Mouse (Mus musculus) MEL (cell line): ENCODE measurements around the gene Fto. TPM values are rescaled to one million over a fixed set of nuclear protein-coding genes. Genes with fewer than 3 reads are reported as not detected.

Experiments used
- DNase-seq: peaks from one replicate; pipeline ENCODE4 v3.0.0; 2011; ENCODE audit warnings: low read depth, low spot score
- H3K27ac ChIP-seq: 2 replicates; pipeline ENCODE4 v1.5.1; 2012; ENCODE audit warnings: low read depth, mild to moderate bottlenecking, control low read depth, low read length, moderate library complexity; ENCODE audit not compliant: control insufficient read depth
- H3K27me3 ChIP-seq, 2 experiments: fragments of 150-350 bp in 1 of 2; sonication (generic) in 1 of 2; 2 replicates each; pipeline ENCODE4 v1.6.1; 2012; ENCODE audit warnings: low read length in 2 of 2, mild to moderate bottlenecking in 2 of 2, improper control_type of control experiment in 1 of 2, moderate library complexity in 1 of 2; ENCODE audit not compliant: insufficient read depth in 2 of 2, control insufficient read depth in 1 of 2
- H3K36me3 ChIP-seq, 2 experiments: 2 replicates each; pipeline ENCODE4 v1.6.1; 2012 to 2014; ENCODE audit warnings: low read length in 2 of 2, improper control_type of control experiment in 1 of 2, inconsistent platforms in 1 of 2, mild to moderate bottlenecking in 1 of 2; ENCODE audit not compliant: insufficient read depth in 2 of 2, control insufficient read depth in 1 of 2
- H3K4me1 ChIP-seq, 2 experiments: fragments of 150-350 bp in 1 of 2; sonication (generic) in 1 of 2; 2 replicates each; pipeline ENCODE4 v1.6.1; 2012; ENCODE audit warnings: low read length in 2 of 2, improper control_type of control experiment in 1 of 2, mild to moderate bottlenecking in 1 of 2; ENCODE audit not compliant: insufficient read depth in 2 of 2, control insufficient read depth in 1 of 2
- H3K4me3 ChIP-seq, 2 experiments: fragments of 150-350 bp in 1 of 2; sonication (generic) in 1 of 2; 2 replicates each; pipeline ENCODE4 v1.5.1; 2012; ENCODE audit warnings: low read depth in 2 of 2, low read length in 2 of 2, mild to moderate bottlenecking in 2 of 2, moderate library complexity in 2 of 2, control low read depth in 1 of 2, improper control_type of control experiment in 1 of 2; ENCODE audit not compliant: control insufficient read depth in 1 of 2, insufficient read depth in 1 of 2
- H3K79me2 ChIP-seq: 2 replicates; pipeline ENCODE4 v1.6.1; 2012; ENCODE audit warnings: mild to moderate bottlenecking, low read length, moderate library complexity; ENCODE audit not compliant: control insufficient read depth, poor library complexity, insufficient read depth
- H3K9ac ChIP-seq: 2 replicates; pipeline ENCODE4 v1.6.1; 2012; ENCODE audit warnings: low read depth, mild to moderate bottlenecking, control low read depth, low read length, moderate library complexity; ENCODE audit not compliant: control insufficient read depth, poor library complexity, severe bottlenecking
- H3K9me3 ChIP-seq: fragments of 150-350 bp; sonication (generic); replicated peaks from 2 replicates; pipeline ENCODE4 v1.6.1; 2012; ENCODE audit warnings: mild to moderate bottlenecking, low read length, improper control_type of control experiment, moderate library complexity; ENCODE audit not compliant: insufficient read depth
- BHLHE40 ChIP-seq: IDR thresholded peaks from 2 replicates; pipeline ENCODE4 v1.6.1; 2012; ENCODE audit warnings: low read depth, mild to moderate bottlenecking, inconsistent platforms, low read length, improper control_type of control experiment, borderline replicate concordance
- CHD1 ChIP-seq: IDR thresholded peaks from 2 replicates; pipeline ENCODE4 v1.6.1; 2012; ENCODE audit warnings: low read depth, mild to moderate bottlenecking, inconsistent platforms, low read length, improper control_type of control experiment
- CTCF ChIP-seq, 3 experiments: IDR thresholded peaks in 2 of 3; conservative IDR thresholded peaks in 1 of 3; 2 replicates each; pipeline ENCODE4 v1.5.1; 2011 to 2012; ENCODE audit warnings: low read length in 3 of 3, low read depth in 2 of 3, mild to moderate bottlenecking in 2 of 3, improper control_type of control experiment in 1 of 3, inconsistent platforms in 1 of 3, mixed read lengths in 1 of 3, moderate library complexity in 1 of 3; ENCODE audit not compliant: control insufficient read depth in 1 of 3, insufficient read depth in 1 of 3, poor library complexity in 1 of 3, severe bottlenecking in 1 of 3
- EP300 ChIP-seq, 2 experiments: IDR thresholded peaks; 2 replicates each; pipeline ENCODE4 v1.6.1; 2011; ENCODE audit warnings: improper control_type of control experiment in 2 of 2, low read length in 2 of 2, low read depth in 1 of 2, mild to moderate bottlenecking in 1 of 2
- ETS1 ChIP-seq: IDR thresholded peaks from 2 replicates; pipeline ENCODE4 v1.6.1; 2012; ENCODE audit warnings: low read depth, mild to moderate bottlenecking, inconsistent platforms, low read length, improper control_type of control experiment, moderate library complexity
- GATA1 ChIP-seq: IDR thresholded peaks from 2 replicates; pipeline ENCODE4 v1.6.1; 2011; ENCODE audit warnings: low read depth, low read length, improper control_type of control experiment
- MAX ChIP-seq: IDR thresholded peaks from 2 replicates; pipeline ENCODE4 v1.6.1; 2011; ENCODE audit warnings: low read length, improper control_type of control experiment
- MEF2A ChIP-seq: IDR thresholded peaks from 2 replicates; pipeline ENCODE4 v1.6.1; 2014; ENCODE audit warnings: low read depth, mild to moderate bottlenecking, inconsistent platforms, low read length, improper control_type of control experiment; ENCODE audit not compliant: poor library complexity, insufficient replicate concordance, severe bottlenecking; ENCODE audit errors: extremely low read depth
- MYB ChIP-seq: IDR thresholded peaks from 2 replicates; pipeline ENCODE4 v1.6.1; 2011; ENCODE audit warnings: mild to moderate bottlenecking, low read depth, low read length, improper control_type of control experiment
- MYC ChIP-seq: IDR thresholded peaks from 2 replicates; pipeline ENCODE4 v1.6.1; 2011; ENCODE audit warnings: low read depth, mild to moderate bottlenecking, low read length, improper control_type of control experiment, moderate library complexity
- NRF1 ChIP-seq: IDR thresholded peaks from 2 replicates; pipeline ENCODE4 v1.6.1; 2014; ENCODE audit warnings: low read depth, mild to moderate bottlenecking, inconsistent platforms, low read length, improper control_type of control experiment, moderate library complexity; ENCODE audit not compliant: poor library complexity, insufficient read depth, severe bottlenecking
- RAD21 ChIP-seq: IDR thresholded peaks from 2 replicates; pipeline ENCODE4 v1.6.1; 2011; ENCODE audit warnings: mild to moderate bottlenecking, low read depth, low read length, improper control_type of control experiment
- RCOR1 ChIP-seq: IDR thresholded peaks from 2 replicates; pipeline ENCODE4 v1.6.1; 2012; ENCODE audit warnings: low read depth, mild to moderate bottlenecking, inconsistent platforms, low read length, improper control_type of control experiment
- SIN3A ChIP-seq: IDR thresholded peaks from 2 replicates; pipeline ENCODE4 v1.6.1; 2012; ENCODE audit warnings: low read length, improper control_type of control experiment, inconsistent platforms
- USF2 ChIP-seq, 2 experiments: IDR thresholded peaks; 2 replicates each; pipeline ENCODE4 v1.6.1; 2011 to 2012; ENCODE audit warnings: improper control_type of control experiment in 2 of 2, low read length in 2 of 2, borderline replicate concordance in 1 of 2, inconsistent platforms in 1 of 2, low read depth in 1 of 2, mild to moderate bottlenecking in 1 of 2; ENCODE audit not compliant: insufficient read depth in 1 of 2
- ZKSCAN1 ChIP-seq: IDR thresholded peaks from 2 replicates; pipeline ENCODE4 v1.6.1; 2012; ENCODE audit warnings: low read depth, mild to moderate bottlenecking, inconsistent platforms, low read length, improper control_type of control experiment, moderate library complexity
- ZMIZ1 ChIP-seq: IDR thresholded peaks from 2 replicates; pipeline ENCODE4 v1.6.1; 2012; ENCODE audit warnings: low read depth, mild to moderate bottlenecking, inconsistent platforms, low read length, improper control_type of control experiment, moderate library complexity
- polyA plus RNA-seq, 2 experiments: library from polyadenylated mRNA; stranded (reverse) in 1 of 2; unstranded in 1 of 2; fragments of >175 nt in 1 of 2; fragments of >200 nt in 1 of 2; gene quantifications; 2 replicates each; pipeline versions ENCODE4 v1.2.1 to v1.2.4; 2012; ENCODE audit warnings: low replicate concordance in 2 of 2, low read depth in 1 of 2; ENCODE audit not compliant: insufficient read length in 2 of 2, insufficient read depth in 1 of 2, missing spikeins in 1 of 2
- total RNA-seq: library from RNA; depleted of rRNA; stranded (reverse); fragments of 300-350 nt; gene quantifications from 2 replicates; pipeline ENCODE4 v1.2.3, GENCODE M21; 2012

Fto gene
- total and polyA plus RNA-seq, 3 experiments = 13.5 to 41.1 TPM; not detected in 1

GRCm38 (mm10) chr8:91611723-91612362 is 298.5 kb downstream of the Fto start:
- Histone ChIP-seq H3K4me3 (no peak overlapping the region), H3K27ac (no peak overlapping the region), H3K36me3 (no peaks in the 10 kb centered on the region), H3K27me3 (no peaks in the 10 kb centered on the region), H3K9ac (no peak overlapping the region), H3K4me1 (no peaks in the 10 kb centered on the region), H3K79me2 (no peaks in the 10 kb centered on the region), H3K9me3 (no peaks in the 10 kb centered on the region)
- TF ChIP-seq NRF1 (no peak), SIN3A (no peak), EP300 (IDR thresholded peaks at IDR 0.05; ENCODE audit: low read depth in 1 of 2, low read length in 2 of 2) (no peak), ZKSCAN1 (no peak), CTCF (IDR thresholded peaks at IDR 0.05 in 2 of 3, conservative IDR thresholded peaks at IDR 0.05 in 1 of 3; ENCODE audit: control insufficient read depth in 1 of 3, insufficient read depth in 1 of 3, low read depth in 2 of 3, low read length in 3 of 3, poor library complexity in 1 of 3, severe bottlenecking in 1 of 3) (no peak), CHD1 (no peak), GATA1 (no peak), RCOR1 (no peak), MYC (no peak), ZMIZ1 (no peak)
- no peak for DNase-seq

- no peak overlapping the region for H3K27ac ChIP-seq
- TF ChIP-seq ZKSCAN1 = no peak
- no peak for TF ChIP-seq MEF2A
- no peak for TF ChIP-seq CTCF (IDR thresholded peaks at IDR 0.05 in 2 of 3, conservative IDR thresholded peaks at IDR 0.05 in 1 of 3; ENCODE audit: control insufficient read depth in 1 of 3, insufficient read depth in 1 of 3, low read depth in 2 of 3, low read length in 3 of 3, poor library complexity in 1 of 3, severe bottlenecking in 1 of 3)
- TF ChIP-seq RAD21 = no peak
- no peak for TF ChIP-seq USF2 (IDR thresholded peaks at IDR 0.05; ENCODE audit: borderline replicate concordance in 1 of 2, insufficient read depth in 1 of 2, low read depth in 1 of 2, low read length in 2 of 2)
- TF ChIP-seq ETS1 = no peak
- TF ChIP-seq BHLHE40 = no peak
- TF ChIP-seq EP300 (IDR thresholded peaks at IDR 0.05; ENCODE audit: low read depth in 1 of 2, low read length in 2 of 2) = no peak
- no peak for TF ChIP-seq MAX
- TF ChIP-seq MYB = no peak
- DNase-seq = no peak
- no peaks in the 10 kb centered on the region for H3K9me3 ChIP-seq
- H3K27me3 ChIP-seq = no peaks in the 10 kb centered on the region
- no peak overlapping the region for H3K4me3 ChIP-seq
- H3K4me1 ChIP-seq = no peaks in the 10 kb centered on the region
- no peaks in the 10 kb centered on the region for H3K36me3 ChIP-seq
- no peak overlapping the region for H3K9ac ChIP-seq
- no peaks in the 10 kb centered on the region for H3K79me2 ChIP-seq
Observed at GRCm38 (mm10) chr8:91612387-91613130, 299.2 kb downstream of the Fto start.
